Mouse (Mus musculus) kidney, adult 9 months (tissue): ENCODE results near the gene Sparc.

Source experiments
- DNase-seq: peaks from one replicate; pipeline ENCODE4 v3.0.0; 2022

The Sparc gene

GRCm38 (mm10) chr11:55358094-55358783 lies 64.7 kb downstream of the Sparc start:
- no peak for DNase-seq

GRCm38 (mm10) chr11:55356846-55357245 lies 66.1 kb downstream of the Sparc start:
- DNase-seq, result no peak
